Mouse (Mus musculus): ENCODE data around the gene Zfp39.
A peak's percentile ranks its signal among the peaks of the same experiment; 100 is the strongest.

DNA sequence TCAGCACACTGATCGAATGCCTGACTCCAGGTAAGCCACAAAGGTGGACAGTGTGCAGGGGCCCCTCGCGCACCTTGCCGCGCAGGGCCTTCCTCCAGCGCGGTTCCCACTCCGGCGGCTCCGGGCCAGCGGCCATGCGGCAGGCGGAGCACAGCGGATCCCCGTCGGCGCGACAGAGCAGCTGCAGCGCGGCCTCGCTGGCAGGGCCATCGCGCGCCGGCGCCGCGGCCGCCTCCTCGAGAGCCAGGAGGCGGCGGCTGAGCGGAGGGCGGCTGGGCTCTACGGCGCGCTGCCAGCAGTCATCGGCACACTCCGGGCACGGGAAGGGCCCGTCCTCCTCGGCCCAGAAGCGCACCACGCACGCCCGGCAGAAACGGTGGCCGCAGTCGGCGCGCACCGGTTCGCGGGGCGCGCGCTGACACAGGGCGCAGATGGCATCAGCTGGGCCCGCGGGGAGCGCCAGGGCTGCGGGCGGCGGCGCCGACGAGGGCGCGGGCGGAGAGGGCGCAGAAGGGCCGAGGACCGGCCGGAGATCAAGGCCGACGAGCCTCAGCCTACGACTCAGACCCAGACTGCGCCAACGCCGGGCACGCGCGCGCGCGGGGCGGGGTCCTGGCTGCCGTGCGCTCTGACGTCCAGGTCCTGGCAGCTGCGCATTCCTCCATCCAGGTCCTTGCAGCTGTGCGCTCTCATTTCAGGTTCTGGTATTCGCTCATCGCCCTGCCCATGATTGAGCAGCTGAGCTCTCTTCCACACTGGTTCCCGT, 34.5 kb upstream of the Zfp39 start, which contains the start of gene Rnf187:
- TF ChIP-seq CHD2 (IDR thresholded peaks at IDR 0.05; ENCODE audit: low read depth, low read length) (no peak), HCFC1 (IDR thresholded peaks at IDR 0.05; ENCODE audit: borderline replicate concordance, insufficient read depth, low read length) (peak; percentile 50; the same call in 1 of the 2 replicates), ZC3H11A (IDR thresholded peaks at IDR 0.05; ENCODE audit: borderline replicate concordance, low read depth, low read length) (no peak), MAFK (IDR thresholded peaks at IDR 0.05; ENCODE audit: insufficient read depth, low read depth, low read length) (no peak), ZNF384 (IDR thresholded peaks at IDR 0.05; ENCODE audit: low read depth, low read length) (no peak)
